Mouse (Mus musculus) liver, adult 2 months (tissue): Measurements from ENCODE around the gene Pnp.

Source experiments
- CTCF ChIP-seq: fragments of 200-500 bp; IDR thresholded peaks from 2 replicates; pipeline ENCODE4 v1.5.1; 2011; ENCODE audit warnings: low read depth, low read length, control low read depth
- POLR2A ChIP-seq: fragments of 200-500 bp; IDR thresholded peaks from 2 replicates; pipeline ENCODE4 v1.6.1; 2011; ENCODE audit warnings: low read length, control low read depth; ENCODE audit not compliant: insufficient read depth; ENCODE audit errors: extremely low read depth

DNA sequence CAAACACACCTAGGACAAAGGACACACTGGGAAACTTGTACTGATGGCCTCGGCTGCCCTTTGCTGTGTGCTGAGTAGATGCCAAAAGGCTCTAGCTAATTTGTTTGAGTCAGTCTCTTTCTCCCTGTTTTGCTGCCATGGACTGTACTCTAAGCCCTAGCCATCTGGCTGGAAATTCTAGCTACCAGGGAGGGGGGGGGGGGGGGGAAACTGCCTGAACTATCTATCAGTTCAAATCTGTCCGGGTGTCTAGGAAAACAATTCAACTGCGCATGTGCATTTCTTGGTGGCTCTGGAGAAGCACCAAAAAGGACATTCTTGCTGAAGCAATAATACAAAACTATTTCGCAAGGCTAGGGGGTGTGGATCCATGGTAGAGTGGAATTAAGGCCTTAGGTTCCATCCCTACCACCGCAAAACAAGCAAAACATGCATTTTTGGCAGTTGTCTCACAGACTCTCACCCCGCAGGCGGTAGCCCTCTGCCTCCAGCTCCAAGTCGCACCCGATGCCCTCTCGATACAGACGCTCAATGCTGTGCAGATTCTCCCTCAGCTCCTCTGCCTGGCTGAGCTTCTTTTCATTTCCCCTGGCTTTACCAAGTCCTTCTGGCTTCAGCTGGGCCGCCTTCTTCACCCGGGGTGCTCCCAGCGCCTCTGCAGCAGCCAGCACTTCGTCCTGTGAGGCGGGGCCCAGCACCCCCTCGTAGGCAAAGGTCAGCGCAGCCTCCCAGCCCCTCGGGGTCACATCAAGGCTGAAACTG, 34.7 kb upstream of the Pnp start:
- TF ChIP-seq POLR2A (no peak), CTCF (no peak)
